Mouse (Mus musculus): ENCODE measurements around the gene Actn2. TPM values are rescaled to one million over a fixed set of nuclear protein-coding genes. Genes with fewer than 3 reads are reported as not detected.

Gene Actn2
- polyA plus RNA-seq, 1 experiment from 2014 or later: 0.34 TPM

DNA sequence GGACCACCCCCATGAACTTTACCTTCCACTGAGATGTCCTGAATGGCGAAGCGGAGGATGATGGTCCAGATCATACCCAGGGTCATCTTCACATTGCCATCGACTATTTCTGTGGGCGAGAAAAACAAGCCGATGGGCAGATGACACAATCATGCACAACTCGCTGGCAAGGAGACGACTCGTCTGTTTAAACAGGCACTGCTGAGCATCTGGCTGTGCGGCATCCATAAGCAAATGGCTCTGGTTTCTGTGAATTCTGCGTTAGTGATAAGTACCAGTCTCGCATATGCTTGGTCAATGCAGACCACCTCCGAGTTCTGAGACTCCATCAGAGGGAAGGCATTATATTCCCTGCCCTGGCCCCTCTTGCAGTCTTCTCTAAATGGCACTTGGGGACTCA, 31.7 kb downstream of the Actn2 start:
- Histone ChIP-seq H3K4me2 (ENCODE audit: low read length) (no peak overlapping the region), H3K9ac (ENCODE audit: low read length) (no peak overlapping the region), H3K27ac (ENCODE audit: low read depth) (no peak overlapping the region), H3K36me3 (ENCODE audit: control insufficient read depth, insufficient read depth, low read length) (no peaks in the 10 kb centered on the region), H3K4me1 (replicated peaks; ENCODE audit: control insufficient read depth, insufficient read depth, low read length) (peaks cover 12% of the 10 kb centered on the region; the same call in 1 of the 2 replicates), H3K4me3 (ENCODE audit: low read depth, low read length) (no peak overlapping the region), H3K27me3 (replicated peaks; ENCODE audit: control insufficient read depth, insufficient read depth, low read length) (no peaks in the 10 kb centered on the region), H3K9me3 (ENCODE audit: control insufficient read depth, low read length) (no peaks in the 10 kb centered on the region)
- ATAC-seq (replicated peaks; ENCODE audit: low FRiP score, low TSS enrichment, low read depth) (no peak), DNase-seq (ENCODE audit: low spot score) (no peak)
- 69% methylated on average over 12 of the region's 12 CpGs for WGBS

DNA sequence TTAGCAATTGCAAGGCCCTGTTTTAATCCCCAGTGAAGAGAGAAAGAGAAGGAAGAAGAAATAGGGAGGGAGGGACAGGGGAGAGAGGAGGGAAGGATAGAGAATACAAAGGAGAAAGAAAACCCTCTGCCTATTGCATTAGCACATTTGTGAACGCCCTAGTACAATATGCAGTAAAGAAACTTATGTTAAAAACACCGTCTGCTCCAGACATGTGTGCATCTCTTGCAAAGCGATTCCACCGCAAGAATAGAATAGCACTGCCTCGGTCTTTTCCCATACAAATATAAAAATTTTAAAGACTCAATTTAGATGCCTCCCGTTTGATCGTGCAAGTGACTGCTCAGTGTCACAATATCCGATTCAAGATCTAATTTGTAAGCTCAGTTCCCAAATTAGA, 32.1 kb downstream of the Actn2 start:
- H3K27me3 ChIP-seq (replicated peaks; ENCODE audit: control insufficient read depth, insufficient read depth, low read length): no peaks in the 10 kb centered on the region
- H3K27ac ChIP-seq (ENCODE audit: low read depth): no peak overlapping the region
- H3K9ac ChIP-seq (ENCODE audit: low read length): no peak overlapping the region
- peaks cover 12% of the 10 kb centered on the region; the same call in 1 of the 2 replicates for H3K4me1 ChIP-seq (replicated peaks; ENCODE audit: control insufficient read depth, insufficient read depth, low read length)
- DNase-seq (ENCODE audit: low spot score) (no peak), ATAC-seq (replicated peaks; ENCODE audit: low FRiP score, low TSS enrichment, low read depth) (no peak)
- no peak overlapping the region for H3K4me3 ChIP-seq (ENCODE audit: low read depth, low read length)
- H3K9me3 ChIP-seq (ENCODE audit: control insufficient read depth, low read length): no peaks in the 10 kb centered on the region
- H3K4me2 ChIP-seq (ENCODE audit: low read length): no peak overlapping the region
- WGBS: 82% methylated on average over 8 of the region's 8 CpGs
- H3K36me3 ChIP-seq (ENCODE audit: control insufficient read depth, insufficient read depth, low read length): no peaks in the 10 kb centered on the region

DNA sequence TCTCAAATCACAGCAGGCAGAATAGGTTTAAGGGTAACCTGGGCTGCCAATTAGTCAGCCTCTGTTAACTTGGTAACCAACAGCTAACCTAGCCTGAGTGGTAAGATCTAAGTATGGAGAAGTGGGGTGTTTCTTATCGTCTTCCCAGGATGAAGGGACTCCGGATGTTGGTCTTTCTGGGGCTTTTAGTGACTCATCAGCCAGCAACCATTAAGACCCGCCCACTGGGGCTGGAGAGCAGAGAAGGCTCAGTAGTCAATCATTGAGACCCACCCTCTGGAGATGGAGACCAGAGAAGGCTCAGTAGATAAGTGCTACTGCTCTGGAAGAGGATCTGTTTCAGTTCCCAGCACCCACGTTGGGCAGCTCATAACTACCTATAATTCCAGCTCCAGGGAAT, 33.3 kb downstream of the Actn2 start:
- Histone ChIP-seq H3K4me3 (ENCODE audit: low read depth, low read length) (no peak overlapping the region), H3K4me1 (replicated peaks; ENCODE audit: control insufficient read depth, insufficient read depth, low read length) (peaks cover 11% of the 10 kb centered on the region; the same call in 1 of the 2 replicates), H3K4me2 (ENCODE audit: low read length) (no peak overlapping the region), H3K36me3 (ENCODE audit: control insufficient read depth, insufficient read depth, low read length) (no peaks in the 10 kb centered on the region), H3K9ac (ENCODE audit: low read length) (no peak overlapping the region), H3K27me3 (replicated peaks; ENCODE audit: control insufficient read depth, insufficient read depth, low read length) (no peaks in the 10 kb centered on the region), H3K27ac (ENCODE audit: low read depth) (no peak overlapping the region), H3K9me3 (ENCODE audit: control insufficient read depth, low read length) (no peaks in the 10 kb centered on the region)
- ATAC-seq (replicated peaks; ENCODE audit: low FRiP score, low TSS enrichment, low read depth) (no peak), DNase-seq (ENCODE audit: low spot score) (no peak)
- 75% methylated on average over 4 of the region's 4 CpGs for WGBS

DNA sequence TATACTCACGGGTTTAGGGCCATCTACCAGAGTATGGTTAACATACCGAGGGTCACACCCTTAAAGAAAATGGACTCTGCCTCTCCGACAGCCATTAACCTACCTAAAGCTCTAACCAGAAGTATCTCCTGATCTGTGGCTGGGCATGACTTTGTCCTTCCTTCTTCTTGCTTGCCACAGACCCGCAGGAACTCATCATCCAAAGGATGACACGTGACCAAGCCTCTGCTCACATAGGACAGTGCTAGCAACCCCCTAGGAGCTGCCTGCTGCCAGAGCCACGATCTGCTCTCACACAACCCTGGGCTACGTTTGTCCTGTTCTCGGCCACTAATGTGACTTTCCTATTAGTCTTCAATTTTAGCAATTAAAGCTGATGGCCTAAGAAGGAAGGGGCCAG, 35.0 kb downstream of the Actn2 start:
- DNase-seq (ENCODE audit: low spot score) (no peak), ATAC-seq (replicated peaks; ENCODE audit: low FRiP score, low TSS enrichment, low read depth) (no peak)
- Histone ChIP-seq H3K4me1 (replicated peaks; ENCODE audit: control insufficient read depth, insufficient read depth, low read length) (peaks cover 6% of the 10 kb centered on the region; the same call in 1 of the 2 replicates), H3K9ac (ENCODE audit: low read length) (no peak overlapping the region), H3K4me3 (ENCODE audit: low read depth, low read length) (no peak overlapping the region), H3K27me3 (replicated peaks; ENCODE audit: control insufficient read depth, insufficient read depth, low read length) (no peaks in the 10 kb centered on the region), H3K4me2 (ENCODE audit: low read length) (no peak overlapping the region), H3K36me3 (ENCODE audit: control insufficient read depth, insufficient read depth, low read length) (no peaks in the 10 kb centered on the region), H3K27ac (ENCODE audit: low read depth) (no peak overlapping the region), H3K9me3 (ENCODE audit: control insufficient read depth, low read length) (no peaks in the 10 kb centered on the region)
- WGBS: 85% methylated on average over 8 of the region's 8 CpGs

DNA sequence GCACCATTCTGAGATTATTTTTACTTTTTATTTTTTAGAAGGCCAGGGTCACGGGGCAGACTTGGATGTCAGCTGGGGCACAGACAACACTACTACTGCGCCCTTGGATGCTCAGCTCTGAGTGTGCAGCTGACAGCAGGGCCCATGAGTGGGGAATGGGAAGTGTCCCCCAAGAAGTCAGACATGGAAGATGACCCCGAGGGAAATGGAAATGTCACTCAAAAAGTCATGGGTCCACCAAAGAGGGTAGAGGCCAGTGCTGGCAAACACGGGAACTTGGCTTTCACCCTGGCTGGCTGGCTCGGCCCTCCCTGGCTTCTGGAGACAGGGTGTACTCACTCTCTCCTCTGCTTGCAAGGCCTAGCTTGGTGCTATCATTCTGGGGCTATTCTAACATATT, 35.6 kb downstream of the Actn2 start:
- H3K27ac ChIP-seq (ENCODE audit: low read depth): no peak overlapping the region
- ATAC-seq (replicated peaks; ENCODE audit: low FRiP score, low TSS enrichment, low read depth) (no peak), DNase-seq (ENCODE audit: low spot score) (no peak)
- peaks cover 6% of the 10 kb centered on the region; the same call in 1 of the 2 replicates for H3K4me1 ChIP-seq (replicated peaks; ENCODE audit: control insufficient read depth, insufficient read depth, low read length)
- no peak overlapping the region for H3K4me2 ChIP-seq (ENCODE audit: low read length)
- H3K9me3 ChIP-seq (ENCODE audit: control insufficient read depth, low read length): no peaks in the 10 kb centered on the region
- no peak overlapping the region for H3K9ac ChIP-seq (ENCODE audit: low read length)
- no peak overlapping the region for H3K4me3 ChIP-seq (ENCODE audit: low read depth, low read length)
- 89% methylated on average over 5 of the region's 5 CpGs for WGBS
- H3K27me3 ChIP-seq (replicated peaks; ENCODE audit: control insufficient read depth, insufficient read depth, low read length): no peaks in the 10 kb centered on the region
- no peaks in the 10 kb centered on the region for H3K36me3 ChIP-seq (ENCODE audit: control insufficient read depth, insufficient read depth, low read length)

DNA sequence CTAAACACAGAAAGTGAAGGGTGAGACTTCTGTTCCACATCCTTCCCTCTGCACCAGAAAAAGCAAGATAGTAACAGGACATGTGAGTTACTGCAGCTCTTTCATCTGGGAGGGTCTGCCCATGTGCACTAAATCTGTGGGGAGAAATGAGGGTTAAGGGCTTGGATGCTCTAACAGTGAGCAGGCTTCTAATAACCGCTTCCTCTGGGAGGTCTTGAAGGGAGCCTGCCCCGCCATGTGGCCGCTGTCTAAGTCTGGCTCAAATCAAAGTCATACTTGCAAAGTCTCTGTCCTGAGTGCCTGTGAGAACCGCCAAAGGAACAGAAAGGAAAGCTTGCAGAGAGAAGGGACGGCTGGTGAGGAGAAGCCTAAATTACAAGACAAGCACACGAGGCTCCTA, 42.8 kb downstream of the Actn2 start:
- DNase-seq (ENCODE audit: low spot score): no peak
- Histone ChIP-seq H3K27me3 (replicated peaks; ENCODE audit: control insufficient read depth, insufficient read depth, low read length) (no peaks in the 10 kb centered on the region), H3K9ac (ENCODE audit: low read length) (no peak overlapping the region), H3K9me3 (ENCODE audit: control insufficient read depth, low read length) (no peaks in the 10 kb centered on the region), H3K27ac (ENCODE audit: low read depth) (no peak overlapping the region), H3K4me1 (replicated peaks; ENCODE audit: control insufficient read depth, insufficient read depth, low read length) (no peaks in the 10 kb centered on the region), H3K36me3 (ENCODE audit: control insufficient read depth, insufficient read depth, low read length) (no peaks in the 10 kb centered on the region), H3K4me3 (ENCODE audit: low read depth, low read length) (no peak overlapping the region), H3K4me2 (ENCODE audit: low read length) (no peak overlapping the region)
- no peak; the same call in 1 of the 2 replicates for ATAC-seq (replicated peaks; ENCODE audit: low FRiP score, low TSS enrichment, low read depth)
- WGBS: 42% methylated on average over 6 of the region's 6 CpGs

DNA sequence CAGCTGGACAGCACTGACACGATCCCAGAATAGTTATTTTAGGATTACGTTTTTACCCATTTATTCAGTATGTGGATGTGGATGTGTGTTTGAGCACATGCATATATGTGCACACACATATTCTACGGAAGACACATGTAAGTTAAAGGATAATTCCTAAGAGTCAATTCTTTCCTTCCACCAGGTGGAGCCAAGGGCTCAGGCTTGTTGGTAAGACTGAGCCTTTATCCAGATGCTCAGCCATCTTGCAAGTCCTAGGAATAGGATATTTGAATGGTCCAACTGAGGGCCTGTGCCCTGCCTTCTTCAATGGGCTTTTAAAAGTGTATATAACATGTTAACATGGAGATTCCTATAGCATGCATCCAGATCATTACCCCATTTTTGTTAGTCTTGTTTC, 43.9 kb downstream of the Actn2 start:
- no peak for DNase-seq (ENCODE audit: low spot score)
- Histone ChIP-seq H3K4me1 (replicated peaks; ENCODE audit: control insufficient read depth, insufficient read depth, low read length) (no peaks in the 10 kb centered on the region), H3K4me2 (ENCODE audit: low read length) (no peak overlapping the region), H3K9ac (ENCODE audit: low read length) (no peak overlapping the region), H3K4me3 (ENCODE audit: low read depth, low read length) (no peak overlapping the region), H3K9me3 (ENCODE audit: control insufficient read depth, low read length) (no peaks in the 10 kb centered on the region), H3K36me3 (ENCODE audit: control insufficient read depth, insufficient read depth, low read length) (no peaks in the 10 kb centered on the region), H3K27ac (ENCODE audit: low read depth) (no peak overlapping the region), H3K27me3 (replicated peaks; ENCODE audit: control insufficient read depth, insufficient read depth, low read length) (no peaks in the 10 kb centered on the region)
- ATAC-seq (replicated peaks; ENCODE audit: low FRiP score, low TSS enrichment, low read depth): 0 out of 2 replicates have a peak, but pooled peaks have one; percentile 40
- 84% methylated on average over 3 of the region's 3 CpGs for WGBS

DNA sequence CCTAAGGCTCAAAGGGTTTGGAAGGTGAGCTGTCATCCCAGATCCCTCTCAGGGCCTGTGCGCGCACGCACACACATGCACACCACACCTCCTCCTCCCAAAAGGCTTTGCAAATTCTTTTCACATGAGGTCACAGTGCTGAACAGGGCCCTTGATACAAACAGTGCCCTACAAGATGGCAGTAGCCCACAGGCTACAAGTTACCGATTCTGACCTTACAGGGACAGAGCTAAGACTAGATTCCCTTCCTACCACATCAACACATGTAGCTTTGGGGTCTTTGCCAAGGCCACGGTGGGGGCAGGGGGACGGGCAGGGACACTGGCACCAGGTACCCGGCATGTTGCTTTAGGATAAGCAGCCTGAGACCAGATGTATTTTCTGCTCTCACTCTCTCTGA, 46.8 kb downstream of the Actn2 start:
- Histone ChIP-seq H3K36me3 (ENCODE audit: control insufficient read depth, insufficient read depth, low read length) (no peaks in the 10 kb centered on the region), H3K9ac (ENCODE audit: low read length) (no peak overlapping the region), H3K4me1 (replicated peaks; ENCODE audit: control insufficient read depth, insufficient read depth, low read length) (no peaks in the 10 kb centered on the region), H3K27ac (ENCODE audit: low read depth) (no peak overlapping the region), H3K4me3 (ENCODE audit: low read depth, low read length) (no peak overlapping the region), H3K4me2 (ENCODE audit: low read length) (no peak overlapping the region), H3K9me3 (ENCODE audit: control insufficient read depth, low read length) (no peaks in the 10 kb centered on the region), H3K27me3 (replicated peaks; ENCODE audit: control insufficient read depth, insufficient read depth, low read length) (no peaks in the 10 kb centered on the region)
- no peak; the same call in 1 of the 2 replicates for ATAC-seq (replicated peaks; ENCODE audit: low FRiP score, low TSS enrichment, low read depth)
- WGBS: 74% methylated on average over 7 of the region's 7 CpGs
- no peak for DNase-seq (ENCODE audit: low spot score)

DNA sequence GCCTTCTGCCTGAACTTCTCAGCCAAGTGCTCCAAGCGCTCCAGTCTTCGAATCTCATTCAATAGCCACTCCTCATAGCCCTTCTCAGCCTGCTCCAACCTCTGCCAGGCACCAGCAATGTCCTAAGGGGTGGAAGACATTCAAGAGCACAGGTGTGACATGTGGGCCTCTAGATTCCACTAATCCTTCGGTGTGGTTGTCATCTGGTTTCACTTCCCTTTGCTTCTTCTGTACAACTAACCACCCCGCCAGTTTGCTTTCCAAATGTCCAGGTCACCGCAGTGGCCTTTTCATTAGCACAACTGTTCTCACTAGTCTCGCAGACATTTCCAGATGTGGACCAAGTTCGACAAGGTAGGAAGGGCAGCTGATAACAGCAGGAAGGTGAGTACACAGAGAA, 49.9 kb downstream of the Actn2 start:
- no peak overlapping the region for H3K4me2 ChIP-seq (ENCODE audit: low read length)
- H3K4me3 ChIP-seq (ENCODE audit: low read depth, low read length): no peak overlapping the region
- H3K27ac ChIP-seq (ENCODE audit: low read depth): no peak overlapping the region
- H3K9me3 ChIP-seq (ENCODE audit: control insufficient read depth, low read length): no peaks in the 10 kb centered on the region
- H3K9ac ChIP-seq (ENCODE audit: low read length): no peak overlapping the region
- H3K27me3 ChIP-seq (replicated peaks; ENCODE audit: control insufficient read depth, insufficient read depth, low read length): no peaks in the 10 kb centered on the region
- no peaks in the 10 kb centered on the region for H3K36me3 ChIP-seq (ENCODE audit: control insufficient read depth, insufficient read depth, low read length)
- DNase-seq (ENCODE audit: low spot score): no peak
- WGBS: 88% methylated on average over 7 of the region's 7 CpGs
- no peak for ATAC-seq (replicated peaks; ENCODE audit: low FRiP score, low TSS enrichment, low read depth)
- H3K4me1 ChIP-seq (replicated peaks; ENCODE audit: control insufficient read depth, insufficient read depth, low read length): no peaks in the 10 kb centered on the region
